Mouse (Mus musculus): ENCODE data around the gene Ctdnep1. TPM values are rescaled to one million over a fixed set of nuclear protein-coding genes. Genes with fewer than 3 reads are reported as not detected.

The Ctdnep1 gene
- polyA plus RNA-seq (2015; fragmentation: Nextera tagmentation; extraction: Ambion mirVana) = 22.4 and 22.7 TPM in 2 replicates

DNA sequence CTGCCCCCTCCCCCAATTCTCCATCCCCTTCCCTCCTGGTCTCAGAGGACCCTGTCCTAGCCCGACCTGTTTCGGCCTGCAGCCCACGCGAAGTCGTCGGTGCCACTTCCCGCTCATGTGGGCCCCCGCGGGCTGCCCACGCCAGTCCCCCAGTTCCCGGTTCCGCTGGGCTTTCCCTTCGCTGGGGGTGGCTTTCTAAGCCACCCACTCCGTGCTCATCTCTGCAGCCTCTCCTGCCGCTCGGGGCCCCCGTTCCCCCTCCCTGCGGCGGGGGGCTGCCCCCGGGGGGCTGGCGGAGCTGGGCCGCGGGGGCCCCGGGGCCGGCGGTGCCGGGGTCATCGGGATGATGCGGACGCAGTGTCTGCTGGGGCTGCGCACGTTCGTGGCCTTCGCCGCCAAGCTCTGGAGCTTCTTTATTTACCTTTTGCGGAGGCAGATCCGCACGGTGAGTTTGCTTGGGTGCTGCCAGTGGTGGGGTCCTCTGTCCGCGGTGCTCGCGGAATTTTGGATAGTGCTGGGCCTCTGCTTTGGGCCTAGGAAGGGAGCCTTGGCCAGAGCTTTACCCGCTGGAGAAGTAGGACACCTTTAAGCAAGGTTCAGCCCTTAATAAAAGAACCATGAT, at the start of gene Ctdnep1:
Gene Ctdnep1, plus strand, starts transcription at position 16 of the 622 bp plus-strand sequence.
- H3K27ac ChIP-seq = peak within 1 kb of the TSS; percentile 99
- under 1% methylated on average over 43 of the region's 43 CpGs for WGBS
- H3K4me1 ChIP-seq (replicated peaks) = peaks cover 33% of the 10 kb centered on the region
- peak within 1 kb of the TSS; percentile 94 for H3K4me2 ChIP-seq
- peaks cover 37% of the 10 kb centered on the region for H3K36me3 ChIP-seq
- peak; percentile 60 for ATAC-seq (ENCODE audit: low FRiP score)
- H3K27me3 ChIP-seq = no peaks in the 10 kb centered on the region
- peak within 1 kb of the TSS; percentile 99 for H3K4me3 ChIP-seq
- no peaks in the 10 kb centered on the region for H3K9me3 ChIP-seq
- peak within 1 kb of the TSS; percentile 98 for H3K9ac ChIP-seq

DNA sequence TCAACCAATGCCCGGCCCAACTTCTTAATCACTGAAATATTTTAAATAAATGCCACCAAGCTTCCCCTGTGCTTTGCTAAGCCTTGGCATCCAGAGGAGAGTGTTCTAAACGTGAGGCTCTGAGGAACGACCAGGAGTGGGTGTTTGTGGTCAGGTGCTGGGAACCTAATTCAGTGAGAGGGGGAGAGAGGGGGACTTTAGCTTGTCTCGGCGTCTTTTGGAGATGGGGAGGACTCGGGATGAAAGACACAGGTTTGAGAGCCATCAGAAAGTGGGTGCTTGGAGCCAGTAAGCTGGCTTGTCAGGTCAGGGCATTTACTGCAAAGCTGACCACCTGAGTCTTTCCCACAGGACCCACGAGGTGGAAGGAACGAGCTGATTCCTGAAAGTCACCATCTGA, 49.2 kb upstream of the Ctdnep1 start:
- WGBS = 73% methylated on average over 8 of the region's 8 CpGs
- H3K9me3 ChIP-seq = no peaks in the 10 kb centered on the region
- no peak overlapping the region for H3K27ac ChIP-seq
- H3K9ac ChIP-seq = no peak overlapping the region
- no peak for ATAC-seq (ENCODE audit: low FRiP score)
- H3K4me3 ChIP-seq = no peak overlapping the region
- no peaks in the 10 kb centered on the region for H3K36me3 ChIP-seq
- H3K4me1 ChIP-seq (replicated peaks) = peaks cover 18% of the 10 kb centered on the region
- peaks cover 31% of the 10 kb centered on the region for H3K27me3 ChIP-seq
- no peak overlapping the region for H3K4me2 ChIP-seq

DNA sequence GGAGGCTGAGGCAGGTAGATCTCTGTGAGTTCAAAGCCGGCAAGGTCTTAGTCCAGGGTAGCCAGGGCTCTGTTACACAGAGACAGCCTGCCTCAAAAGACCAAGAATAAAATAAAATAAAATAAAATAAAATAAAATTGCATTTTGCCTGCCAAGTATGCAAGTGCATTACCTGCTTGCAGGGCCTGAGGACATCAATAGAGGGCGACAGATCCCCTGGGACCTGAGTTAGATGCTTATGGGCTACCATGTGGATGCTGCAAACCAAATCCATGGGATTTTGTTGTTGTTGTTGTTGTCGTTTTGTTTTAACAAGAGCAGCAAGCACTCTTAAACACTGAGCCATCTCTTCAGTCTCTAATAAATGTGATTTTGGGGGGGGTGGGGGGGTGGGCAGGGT, 48.7 kb upstream of the Ctdnep1 start:
- no peak overlapping the region for H3K9ac ChIP-seq
- no peak for ATAC-seq (ENCODE audit: low FRiP score)
- WGBS = 38% methylated on average over 3 of the region's 3 CpGs

DNA sequence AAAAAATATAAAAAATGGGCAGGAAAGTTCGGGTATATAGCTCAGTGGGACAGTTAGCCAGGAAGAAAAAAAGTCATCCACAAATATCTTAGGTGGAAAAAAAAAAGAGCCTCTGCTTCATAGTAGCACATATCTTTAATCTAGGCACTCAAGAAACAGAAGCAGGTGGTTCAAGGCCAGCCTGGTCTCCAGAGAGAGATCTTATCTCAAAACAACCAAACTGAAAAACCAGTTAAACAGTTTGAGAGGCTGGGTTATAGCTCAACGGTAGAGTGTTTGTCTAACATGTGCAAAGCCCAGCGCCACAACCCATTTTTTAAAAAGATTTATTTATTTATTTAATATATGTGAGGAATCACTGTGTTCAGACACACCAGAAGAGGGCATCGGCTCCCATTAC, 47.9 kb upstream of the Ctdnep1 start:
- peaks cover 21% of the 10 kb centered on the region for H3K4me1 ChIP-seq (replicated peaks)
- no peak overlapping the region for H3K9ac ChIP-seq
- 84% methylated on average over 4 of the region's 4 CpGs for WGBS
- no peaks in the 10 kb centered on the region for H3K36me3 ChIP-seq
- H3K9me3 ChIP-seq = no peaks in the 10 kb centered on the region
- peaks cover 44% of the 10 kb centered on the region for H3K27me3 ChIP-seq
- no peak for ATAC-seq (ENCODE audit: low FRiP score)
- H3K27ac ChIP-seq = no peak overlapping the region
- H3K4me2 ChIP-seq = no peak overlapping the region
- no peak overlapping the region for H3K4me3 ChIP-seq

More for the DNA sequence above, 48.7 kb upstream of the Ctdnep1 start:
- H3K27me3 ChIP-seq = peaks cover 36% of the 10 kb centered on the region
- H3K36me3 ChIP-seq = no peaks in the 10 kb centered on the region
- peaks cover 21% of the 10 kb centered on the region for H3K4me1 ChIP-seq (replicated peaks)
- no peak overlapping the region for H3K4me2 ChIP-seq
- H3K4me3 ChIP-seq = no peak overlapping the region
- H3K27ac ChIP-seq = no peak overlapping the region
- no peaks in the 10 kb centered on the region for H3K9me3 ChIP-seq

DNA sequence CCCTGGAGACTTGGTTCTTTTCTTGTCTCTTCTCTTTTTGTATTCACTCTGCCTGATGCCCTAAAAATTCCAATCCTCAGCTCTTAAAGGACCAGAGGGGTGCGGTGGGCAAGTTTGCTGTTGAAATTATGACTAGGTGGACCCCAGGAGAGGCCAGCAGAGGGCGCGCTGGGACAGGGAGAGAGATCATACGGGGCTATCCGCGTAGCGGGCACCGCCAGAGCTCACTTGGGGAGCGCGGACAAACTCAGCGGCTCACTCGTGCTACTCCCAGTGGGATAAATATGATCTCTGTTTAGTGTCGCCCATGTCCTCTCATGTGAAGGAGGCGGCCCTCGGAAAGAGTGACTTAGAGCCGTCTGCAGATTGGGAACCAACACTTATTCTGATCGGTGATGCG, 46.8 kb upstream of the Ctdnep1 start:
- no peak for ATAC-seq (ENCODE audit: low FRiP score)
- H3K4me1 ChIP-seq (replicated peaks) = peaks cover 21% of the 10 kb centered on the region
- no peaks in the 10 kb centered on the region for H3K36me3 ChIP-seq
- no peak overlapping the region for H3K9ac ChIP-seq
- H3K27me3 ChIP-seq = peaks cover 52% of the 10 kb centered on the region
- peak overlapping the region; percentile 19 for H3K4me3 ChIP-seq
- no peaks in the 10 kb centered on the region for H3K9me3 ChIP-seq
- H3K4me2 ChIP-seq = peak overlapping the region; percentile 42
- no peak overlapping the region for H3K27ac ChIP-seq
- 2% methylated on average over 18 of the region's 18 CpGs for WGBS

DNA sequence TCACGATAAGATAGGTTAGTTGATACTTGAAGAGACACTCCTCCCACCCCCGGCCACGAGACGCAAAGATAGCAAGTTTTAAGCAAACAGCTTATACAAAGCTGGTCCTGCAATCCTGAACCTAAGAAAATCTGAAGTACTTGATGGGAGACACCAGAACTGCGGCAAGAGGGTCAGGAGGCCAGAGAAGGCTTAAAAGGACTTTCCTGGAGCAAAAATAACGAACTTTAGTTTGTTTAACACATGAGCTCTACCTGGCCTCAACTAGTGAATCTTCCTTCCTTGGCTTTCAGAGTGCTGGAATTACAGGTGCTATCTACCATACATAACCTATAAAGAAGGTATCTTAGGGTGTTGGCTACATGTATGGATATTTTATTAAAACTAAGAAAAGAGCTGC, 46.3 kb upstream of the Ctdnep1 start:
- H3K27me3 ChIP-seq = peaks cover 57% of the 10 kb centered on the region
- H3K4me2 ChIP-seq = peak overlapping the region; percentile 42; the same call in 1 of the 2 replicates
- peak overlapping the region; percentile 19 for H3K4me3 ChIP-seq
- ATAC-seq (ENCODE audit: low FRiP score) = no peak
- no peak overlapping the region for H3K9ac ChIP-seq
- no peak overlapping the region for H3K27ac ChIP-seq
- no peaks in the 10 kb centered on the region for H3K36me3 ChIP-seq
- peaks cover 21% of the 10 kb centered on the region for H3K4me1 ChIP-seq (replicated peaks)
- 26% methylated on average over 6 of the region's 6 CpGs for WGBS
- H3K9me3 ChIP-seq = no peaks in the 10 kb centered on the region

DNA sequence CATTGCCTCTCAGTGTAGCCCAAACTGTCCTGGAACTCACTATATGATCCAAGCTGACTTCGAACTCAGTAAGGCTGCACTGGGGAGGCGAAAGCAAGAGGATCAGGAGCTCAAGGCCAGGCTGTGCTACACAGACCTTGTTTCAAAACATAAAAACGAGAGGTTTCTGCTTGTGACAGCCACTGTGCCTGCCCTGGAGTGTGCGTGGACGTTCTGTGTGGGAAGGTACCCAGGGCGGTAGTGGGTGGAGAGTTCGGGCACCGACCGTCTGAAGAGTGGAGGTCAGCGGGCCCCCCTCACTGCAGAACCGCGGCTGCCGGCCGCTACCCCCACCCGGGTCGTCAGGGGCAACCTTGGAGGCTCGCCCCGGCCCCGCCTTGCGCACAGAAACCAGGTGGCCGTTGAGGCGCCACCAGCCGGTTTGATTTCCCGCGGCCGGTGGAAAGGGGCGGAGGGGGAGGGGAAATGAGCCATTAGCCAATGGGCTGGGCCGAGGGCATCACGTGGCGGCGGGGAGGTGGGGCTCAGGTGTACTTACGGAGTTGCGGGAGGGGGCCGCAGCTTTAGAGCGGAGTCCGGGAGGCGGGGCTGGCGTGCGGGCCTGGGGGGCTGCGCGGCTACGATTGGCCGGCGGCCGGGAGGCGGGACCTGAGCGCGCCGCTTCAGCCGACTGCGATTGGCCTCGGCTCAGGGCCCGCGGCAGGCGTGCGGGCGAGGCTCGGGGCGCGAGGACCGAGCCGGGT, 45.6 kb upstream of the Ctdnep1 start, which contains the start of gene Ybx2:
Gene Ybx2, plus strand, starts transcription at position 660 of the 743 bp plus-strand sequence.
- H3K9me3 ChIP-seq = no peaks in the 10 kb centered on the region
- H3K4me1 ChIP-seq (replicated peaks) = peaks cover 21% of the 10 kb centered on the region
- no peaks in the 10 kb centered on the region for H3K36me3 ChIP-seq
- peaks cover 63% of the 10 kb centered on the region for H3K27me3 ChIP-seq
- peak within 1 kb of the TSS; percentile 99 for H3K4me2 ChIP-seq
- peak within 1 kb of the TSS; percentile 75 for H3K9ac ChIP-seq
- ATAC-seq (ENCODE audit: low FRiP score) = peak; percentile 93
- WGBS = 1% methylated on average over 42 of the region's 62 CpGs
- no peak within 1 kb of the TSS for H3K27ac ChIP-seq
- H3K4me3 ChIP-seq = peak within 1 kb of the TSS; percentile 61

DNA sequence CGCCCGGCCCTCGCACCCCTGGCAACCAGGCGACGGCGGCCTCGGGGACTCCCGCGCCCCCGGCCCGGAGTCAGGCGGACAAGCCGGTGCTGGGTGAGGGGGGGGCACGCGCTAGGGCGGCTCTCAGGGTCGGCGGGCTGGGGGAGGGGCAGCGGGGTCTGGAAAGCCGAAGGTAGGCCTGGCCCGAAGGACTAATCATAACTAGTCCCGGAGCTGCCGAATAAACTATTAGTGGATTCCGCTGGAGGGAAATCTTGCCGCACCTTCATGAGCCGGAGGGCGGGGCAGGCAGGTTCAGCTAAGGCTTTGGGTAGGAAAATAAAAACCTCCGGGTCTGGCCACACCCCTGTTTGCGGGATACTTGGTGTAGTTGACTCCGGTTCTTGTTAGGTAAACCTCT, 44.8 kb upstream of the Ctdnep1 start:
- Histone ChIP-seq H3K4me2 (peak overlapping the region; percentile 99), H3K4me1 (replicated peaks) (peaks cover 25% of the 10 kb centered on the region), H3K36me3 (no peaks in the 10 kb centered on the region), H3K27me3 (peaks cover 61% of the 10 kb centered on the region), H3K27ac (no peak overlapping the region), H3K9ac (peak overlapping the region; percentile 75), H3K9me3 (no peaks in the 10 kb centered on the region), H3K4me3 (peak overlapping the region; percentile 61)
- 2% methylated on average over 26 of the region's 30 CpGs for WGBS
- ATAC-seq (ENCODE audit: low FRiP score) = no peak

DNA sequence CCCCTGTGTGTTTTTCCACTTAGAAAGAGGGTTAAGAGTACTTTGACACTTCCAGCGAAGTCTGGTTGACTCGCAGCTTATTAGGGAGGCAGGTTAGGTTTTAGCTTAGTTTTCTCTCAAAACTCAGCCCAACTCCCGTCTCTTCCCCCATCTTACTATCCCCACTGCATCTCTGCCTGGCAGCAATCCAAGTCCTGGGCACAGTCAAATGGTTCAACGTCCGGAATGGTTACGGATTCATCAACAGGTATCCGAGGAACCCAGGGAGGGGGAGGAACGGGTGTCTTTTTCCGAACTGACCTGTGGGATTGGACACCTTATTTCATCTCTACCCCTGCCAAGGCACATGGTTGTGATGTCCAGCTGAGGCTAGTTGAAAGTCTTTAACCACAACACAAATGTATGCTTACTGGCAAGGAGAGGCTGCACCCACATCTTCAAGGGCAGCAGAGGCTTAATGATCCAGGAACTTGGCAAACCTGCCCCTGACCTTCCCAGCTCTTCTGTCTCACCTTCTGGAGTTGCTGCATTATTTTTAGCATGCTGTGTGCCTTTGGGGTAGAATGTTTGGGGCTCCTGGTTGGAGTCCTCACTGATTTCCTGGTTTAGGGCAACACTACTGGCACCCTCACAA, 44.1 kb upstream of the Ctdnep1 start:
- Histone ChIP-seq H3K36me3 (no peaks in the 10 kb centered on the region), H3K27me3 (peaks cover 58% of the 10 kb centered on the region), H3K9me3 (no peaks in the 10 kb centered on the region), H3K4me3 (peak overlapping the region; percentile 61), H3K4me1 (replicated peaks) (peaks cover 25% of the 10 kb centered on the region), H3K27ac (no peak overlapping the region), H3K4me2 (peak overlapping the region; percentile 99), H3K9ac (peak overlapping the region; percentile 75; the same call in 1 of the 2 replicates)
- WGBS = 44% methylated on average over 9 of the region's 9 CpGs
- no peak for ATAC-seq (ENCODE audit: low FRiP score)

DNA sequence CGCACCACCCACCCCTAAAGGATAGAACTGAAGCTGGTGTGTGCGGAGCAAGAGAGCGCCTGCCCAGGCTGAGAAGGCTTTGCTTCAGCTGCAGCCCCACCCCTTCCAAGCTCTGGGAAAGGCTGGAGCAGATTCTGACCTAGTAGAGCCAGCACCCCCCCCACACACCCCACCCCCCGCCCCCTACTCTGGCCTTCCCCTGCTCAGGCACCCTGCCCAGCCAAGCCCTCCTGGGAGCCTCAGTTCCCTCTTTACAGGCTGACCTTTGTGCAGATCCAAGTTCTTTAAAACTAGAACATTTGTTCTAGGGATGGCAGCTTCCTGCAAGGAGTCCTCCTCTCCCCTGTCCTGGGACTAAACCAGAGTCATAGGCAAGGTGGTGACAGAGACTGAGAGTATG, 43.6 kb upstream of the Ctdnep1 start:
- H3K4me1 ChIP-seq (replicated peaks) = peaks cover 25% of the 10 kb centered on the region
- WGBS = 50% methylated on average over 4 of the region's 4 CpGs
- H3K27ac ChIP-seq = no peak overlapping the region
- H3K9ac ChIP-seq = no peak overlapping the region
- H3K4me3 ChIP-seq = no peak overlapping the region
- H3K36me3 ChIP-seq = no peaks in the 10 kb centered on the region
- H3K4me2 ChIP-seq = no peak overlapping the region
- H3K27me3 ChIP-seq = peaks cover 55% of the 10 kb centered on the region
- no peaks in the 10 kb centered on the region for H3K9me3 ChIP-seq
- no peak for ATAC-seq (ENCODE audit: low FRiP score)

DNA sequence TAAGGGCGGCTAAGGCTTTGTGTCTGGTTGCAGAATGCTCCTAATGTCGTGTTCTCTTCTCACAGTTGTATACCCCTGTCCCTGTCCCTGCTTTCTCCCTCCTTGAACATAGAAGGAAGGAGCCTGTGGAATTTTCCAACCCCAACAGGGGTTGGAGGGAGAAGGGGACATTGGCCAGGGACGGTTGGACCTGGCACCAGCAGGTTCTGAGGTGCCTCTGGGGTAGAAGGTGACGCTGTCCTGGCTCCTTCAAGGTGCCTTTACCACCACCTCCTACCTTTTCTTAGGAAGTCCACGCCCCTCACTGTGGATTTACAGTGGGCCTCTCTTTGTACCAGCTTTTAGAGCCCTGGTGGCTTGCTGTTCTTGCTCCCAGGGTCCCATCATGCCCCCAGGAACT, 43.1 kb upstream of the Ctdnep1 start:
- H3K9ac ChIP-seq = no peak overlapping the region
- H3K36me3 ChIP-seq = no peaks in the 10 kb centered on the region
- ATAC-seq (ENCODE audit: low FRiP score) = no peak
- H3K27me3 ChIP-seq = peaks cover 55% of the 10 kb centered on the region
- no peak overlapping the region for H3K27ac ChIP-seq
- peaks cover 25% of the 10 kb centered on the region for H3K4me1 ChIP-seq (replicated peaks)
- H3K9me3 ChIP-seq = no peaks in the 10 kb centered on the region
- H3K4me3 ChIP-seq = no peak overlapping the region
- WGBS = 72% methylated on average over 5 of the region's 5 CpGs
- no peak overlapping the region for H3K4me2 ChIP-seq

DNA sequence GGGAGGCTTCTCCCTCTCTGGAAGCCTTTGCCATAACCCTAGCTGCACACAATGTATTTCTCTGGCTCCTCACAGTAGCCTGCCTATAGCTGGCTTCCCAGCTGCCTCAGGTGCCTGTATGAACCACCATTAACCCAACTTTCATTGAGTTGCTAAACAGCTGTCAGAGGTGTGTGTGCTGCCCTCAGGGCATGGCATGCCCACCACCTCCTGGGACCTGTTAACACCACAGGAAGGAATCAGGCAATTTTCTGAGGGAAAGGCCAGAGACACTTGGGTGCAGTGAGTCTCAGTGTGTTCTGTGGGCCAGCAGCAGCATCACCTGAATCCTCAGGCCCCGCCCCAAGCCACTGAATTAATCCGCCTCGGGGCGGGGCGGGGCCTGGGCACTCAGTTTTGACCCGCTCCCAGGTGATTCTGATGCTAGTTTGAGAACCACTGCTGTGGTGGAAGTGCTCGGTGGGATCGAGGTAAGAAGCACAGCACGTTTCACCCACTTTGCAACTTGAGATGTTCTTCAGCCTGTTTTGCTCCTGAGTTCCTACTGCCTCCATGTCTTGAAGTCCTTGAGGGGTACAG, 42.5 kb upstream of the Ctdnep1 start:
- WGBS = 36% methylated on average over 9 of the region's 9 CpGs
- H3K36me3 ChIP-seq = no peaks in the 10 kb centered on the region
- H3K4me2 ChIP-seq = no peak overlapping the region
- no peaks in the 10 kb centered on the region for H3K9me3 ChIP-seq
- H3K27ac ChIP-seq = no peak overlapping the region
- no peak for ATAC-seq (ENCODE audit: low FRiP score)
- peak overlapping the region; percentile 35; the same call in 1 of the 2 replicates for H3K9ac ChIP-seq
- H3K4me3 ChIP-seq = no peak overlapping the region
- H3K4me1 ChIP-seq (replicated peaks) = peaks cover 25% of the 10 kb centered on the region
- peaks cover 55% of the 10 kb centered on the region for H3K27me3 ChIP-seq

Data from hindbrain, embryonic 13.5 days (tissue).